Mouse (Mus musculus): ENCODE data around the gene Gm20814. TPM values are rescaled to one million over a fixed set of nuclear protein-coding genes. Genes with fewer than 3 reads are reported as not detected.
"Not testable (repeated sequence)": the region's sequence is repeated elsewhere in the genome, so short reads cannot be mapped to it uniquely, and the experiment has no call there.

The Gm20814 gene
- not detected in 2 replicates for polyA plus RNA-seq (2015; fragmentation: Nextera tagmentation; extraction: Ambion mirVana)

DNA sequence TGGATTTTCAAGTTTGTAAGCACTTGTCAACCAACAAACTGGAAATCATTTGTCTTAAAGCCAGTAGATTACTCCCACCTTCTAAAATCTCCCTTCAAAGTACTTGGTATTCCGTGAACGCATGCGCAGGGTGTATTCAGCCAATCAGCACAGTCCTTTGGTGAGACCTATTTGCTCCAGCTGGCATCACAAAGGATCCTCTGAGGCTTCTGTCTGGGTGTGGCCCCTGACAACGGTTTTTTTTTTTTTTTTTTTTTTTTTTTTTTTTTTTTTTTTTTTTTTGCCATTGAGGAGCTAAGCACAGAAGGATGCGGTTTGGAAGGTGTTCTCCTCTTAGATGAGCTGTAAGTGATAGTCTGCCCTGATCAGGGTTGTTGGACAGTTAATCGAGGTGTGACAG, at the start of gene Gm20814:
TSS of gene Gm20814 (plus strand) at position 301 of the 400 bp plus-strand sequence.
- not testable (repeated sequence) for ATAC-seq; H3K4me1 ChIP-seq (replicated peaks); H3K4me2 ChIP-seq (replicated peaks); H3K27me3 ChIP-seq; H3K36me3 ChIP-seq; H3K9ac ChIP-seq (replicated peaks); H3K27ac ChIP-seq; H3K4me3 ChIP-seq (replicated peaks); H3K9me3 ChIP-seq
- no CpG with 5 or more reads among the region's 6 CpGs for WGBS
